Mouse (Mus musculus): ENCODE measurements around the gene Tnfrsf13c.
A peak's percentile ranks its signal among the peaks of the same experiment; 100 is the strongest.

Tnfrsf13c gene

GRCm38 (mm10) chr15:82207105-82207459, 17.1 kb downstream of the Tnfrsf13c start:
- no peak for DNase-seq

GRCm38 (mm10) chr15:82206365-82207104, 17.6 kb downstream of the Tnfrsf13c start:
- DNase-seq: peak; percentile 69

GRCm38 (mm10) chr15:82204680-82205371, 19.3 kb downstream of the Tnfrsf13c start:
- no peak for DNase-seq

GRCm38 (mm10) chr15:82203611-82204351, 20.4 kb downstream of the Tnfrsf13c start:
- no peak for DNase-seq

GRCm38 (mm10) chr15:82203090-82203489, 21.1 kb downstream of the Tnfrsf13c start:
- no peak for DNase-seq

GRCm38 (mm10) chr15:82202086-82202485, 22.1 kb downstream of the Tnfrsf13c start:
- no peak for DNase-seq

- no peak for DNase-seq
Measured at GRCm38 (mm10) chr15:82199546-82199945, 24.6 kb downstream of the Tnfrsf13c start.

- DNase-seq: no peak
Measured at GRCm38 (mm10) chr15:82198342-82198741, 25.8 kb downstream of the Tnfrsf13c start.

GRCm38 (mm10) chr15:82197937-82198336, 26.2 kb downstream of the Tnfrsf13c start:
- DNase-seq: no peak

GRCm38 (mm10) chr15:82197246-82197750, 26.9 kb downstream of the Tnfrsf13c start:
- DNase-seq: no peak

GRCm38 (mm10) chr15:82196300-82196699, 27.9 kb downstream of the Tnfrsf13c start:
- DNase-seq: no peak

GRCm38 (mm10) chr15:82192617-82193016, 31.6 kb downstream of the Tnfrsf13c start:
- DNase-seq: peak; percentile 51

- no peak for DNase-seq
Measured at GRCm38 (mm10) chr15:82188481-82189240, 35.5 kb downstream of the Tnfrsf13c start.

- DNase-seq: no peak
Measured at GRCm38 (mm10) chr15:82187924-82188323, 36.2 kb downstream of the Tnfrsf13c start.

GRCm38 (mm10) chr15:82187401-82187800, 36.8 kb downstream of the Tnfrsf13c start:
- no peak for DNase-seq

- DNase-seq: no peak
Measured at GRCm38 (mm10) chr15:82186931-82187330, 37.2 kb downstream of the Tnfrsf13c start.

- no peak for DNase-seq
Measured at GRCm38 (mm10) chr15:82186131-82186530, 38.0 kb downstream of the Tnfrsf13c start.

GRCm38 (mm10) chr15:82185062-82185783, 38.9 kb downstream of the Tnfrsf13c start:
- DNase-seq: no peak

GRCm38 (mm10) chr15:82184656-82185055, 39.5 kb downstream of the Tnfrsf13c start:
- DNase-seq: no peak

- no peak for DNase-seq
Measured at GRCm38 (mm10) chr15:82184183-82184582, 40.0 kb downstream of the Tnfrsf13c start.

GRCm38 (mm10) chr15:82183596-82183995, 40.6 kb downstream of the Tnfrsf13c start:
- no peak for DNase-seq

- DNase-seq: no peak
Measured at GRCm38 (mm10) chr15:82182311-82182710, 41.9 kb downstream of the Tnfrsf13c start.
